Mouse (Mus musculus) forebrain, embryonic 12.5 days (tissue): ENCODE data around the gene Gm26727. TPM values are rescaled to one million over a fixed set of nuclear protein-coding genes. Genes with fewer than 3 reads are reported as not detected.
"Not testable (repeated sequence)": the region's sequence is repeated elsewhere in the genome, so short reads cannot be mapped to it uniquely, and the experiment has no call there.

Source experiments
- ATAC-seq: fragments of 200-750 bp; cut with Nextera tagmentation; 2 replicates; pipeline ENCODE4 v1.8.0; 2017; ENCODE audit warnings: moderate TSS enrichment; ENCODE audit not compliant: low FRiP score
- H3K27ac ChIP-seq: fragments of 300-500 bp; sonication (generic); 2 replicates; pipeline ENCODE4 v1.5.1; 2016; ENCODE audit warnings: mild to moderate bottlenecking
- H3K27me3 ChIP-seq: fragments of 300-500 bp; sonication (generic); 2 replicates; pipeline ENCODE4 v1.6.1; 2016; ENCODE audit warnings: mild to moderate bottlenecking
- H3K36me3 ChIP-seq: fragments of 300-500 bp; sonication (generic); replicated peaks from 2 replicates; pipeline ENCODE4 v1.6.1; 2016; ENCODE audit warnings: mild to moderate bottlenecking
- H3K4me1 ChIP-seq: fragments of 300-500 bp; sonication (generic); 2 replicates; pipeline ENCODE4 v1.6.1; 2016
- H3K4me2 ChIP-seq: fragments of 300-500 bp; sonication (generic); 2 replicates; pipeline ENCODE4 v1.6.1; 2016; ENCODE audit warnings: mild to moderate bottlenecking, moderate library complexity
- H3K4me3 ChIP-seq: fragments of 300-500 bp; sonication (generic); replicated peaks from 2 replicates; pipeline ENCODE4 v1.5.1; 2016; ENCODE audit warnings: mild to moderate bottlenecking
- H3K9ac ChIP-seq: fragments of 300-500 bp; sonication (generic); 2 replicates; pipeline ENCODE4 v1.6.1; 2016; ENCODE audit warnings: mild to moderate bottlenecking
- H3K9me3 ChIP-seq: fragments of 300-500 bp; sonication (generic); 2 replicates; pipeline ENCODE4 v1.6.1; 2016
- WGBS: fragments of 180-500 bp; shearing (Covaris S2); methylation state at CpG from one replicate; pipeline ENCODE4 v1.1.7; 2016; 5-methylcytosine and 5-hydroxymethylcytosine counted together
- polyA plus RNA-seq: library from polyadenylated mRNA; unstranded; fragments of >200 nt; fragmentation: Nextera tagmentation; extraction: Ambion mirVana; gene quantifications from 2 replicates; pipeline ENCODE4 v1.2.1, GENCODE M21; 2016

Gene Gm26727
- not detected in 2 replicates for polyA plus RNA-seq

- WGBS: 66% methylated on average over 2 of the region's 2 CpGs
- Histone ChIP-seq H3K27me3 (no peaks in the 10 kb centered on the region), H3K4me2 (no peak within 1 kb of the TSS), H3K4me1 (no peaks in the 10 kb centered on the region), H3K9ac (no peak within 1 kb of the TSS), H3K4me3 (no peak within 1 kb of the TSS), H3K27ac (no peak within 1 kb of the TSS), H3K9me3 (no peaks in the 10 kb centered on the region), H3K36me3 (no peaks in the 10 kb centered on the region)
- ATAC-seq: no peak
Measured at GRCm38 (mm10) chr2:67433081-67433480, at the start of gene Gm26727. Gene Gm26727, minus strand, starts transcription at chr2:67433181.

- WGBS: 67% methylated on average over 3 of the region's 3 CpGs
- no peak overlapping the region for H3K27ac ChIP-seq
- ATAC-seq: no peak
- no peak overlapping the region for H3K9ac ChIP-seq
- no peaks in the 10 kb centered on the region for H3K36me3 ChIP-seq
- no peaks in the 10 kb centered on the region for H3K4me1 ChIP-seq
- no peaks in the 10 kb centered on the region for H3K9me3 ChIP-seq
- H3K27me3 ChIP-seq: no peaks in the 10 kb centered on the region
- no peak overlapping the region for H3K4me2 ChIP-seq
- no peak overlapping the region for H3K4me3 ChIP-seq
Measured at GRCm38 (mm10) chr2:67481051-67481450, 48.1 kb upstream of the Gm26727 start.

- WGBS: 17% methylated on average over 6 of the region's 6 CpGs
- Histone ChIP-seq H3K9ac (no peak overlapping the region), H3K4me2 (no peak overlapping the region), H3K4me3 (no peak overlapping the region), H3K27ac (no peak overlapping the region), H3K36me3 (no peaks in the 10 kb centered on the region), H3K9me3 (no peaks in the 10 kb centered on the region), H3K27me3 (no peaks in the 10 kb centered on the region), H3K4me1 (no peaks in the 10 kb centered on the region)
- ATAC-seq: no peak
Measured at GRCm38 (mm10) chr2:67477753-67478152, 44.8 kb upstream of the Gm26727 start.

- not testable (repeated sequence) for H3K27me3 ChIP-seq, H3K9me3 ChIP-seq, H3K4me1 ChIP-seq, H3K4me3 ChIP-seq, H3K9ac ChIP-seq, H3K4me2 ChIP-seq, H3K27ac ChIP-seq, ATAC-seq, H3K36me3 ChIP-seq
- WGBS: 91% methylated on average over 5 of the region's 5 CpGs
Measured at GRCm38 (mm10) chr2:67470030-67470429, 37.0 kb upstream of the Gm26727 start.

- Histone ChIP-seq H3K9ac (no peak overlapping the region), H3K27ac (no peak overlapping the region), H3K4me2 (no peak overlapping the region), H3K36me3 (no peaks in the 10 kb centered on the region), H3K27me3 (no peaks in the 10 kb centered on the region), H3K9me3 (no peaks in the 10 kb centered on the region), H3K4me3 (no peak overlapping the region), H3K4me1 (no peaks in the 10 kb centered on the region)
- WGBS: 92% methylated on average over 7 of the region's 7 CpGs
- ATAC-seq: no peak
Measured at GRCm38 (mm10) chr2:67467036-67467435, 34.1 kb upstream of the Gm26727 start.

GRCm38 (mm10) chr2:67460857-67461256, 27.9 kb upstream of the Gm26727 start:
- Histone ChIP-seq H3K4me3 (no peak overlapping the region), H3K4me1 (no peaks in the 10 kb centered on the region), H3K9ac (no peak overlapping the region), H3K4me2 (no peak overlapping the region), H3K9me3 (no peaks in the 10 kb centered on the region), H3K27me3 (no peaks in the 10 kb centered on the region), H3K36me3 (no peaks in the 10 kb centered on the region), H3K27ac (no peak overlapping the region)
- 84% methylated on average over 3 of the region's 3 CpGs for WGBS
- no peak for ATAC-seq

- 84% methylated on average over 12 of the region's 12 CpGs for WGBS
- Histone ChIP-seq H3K4me1 (no peaks in the 10 kb centered on the region), H3K9me3 (no peaks in the 10 kb centered on the region), H3K9ac (no peak overlapping the region), H3K27me3 (no peaks in the 10 kb centered on the region), H3K36me3 (no peaks in the 10 kb centered on the region), H3K4me2 (no peak overlapping the region), H3K27ac (no peak overlapping the region), H3K4me3 (no peak overlapping the region)
- no peak for ATAC-seq
Measured at GRCm38 (mm10) chr2:67447206-67447605, 14.2 kb upstream of the Gm26727 start.

GRCm38 (mm10) chr2:67446772-67447171, 13.8 kb upstream of the Gm26727 start:
- no peaks in the 10 kb centered on the region for H3K4me1 ChIP-seq
- H3K9me3 ChIP-seq: no peaks in the 10 kb centered on the region
- no peak overlapping the region for H3K4me2 ChIP-seq
- WGBS: 90% methylated on average over 1 of the region's 1 CpGs
- H3K9ac ChIP-seq: no peak overlapping the region
- H3K27ac ChIP-seq: no peak overlapping the region
- H3K27me3 ChIP-seq: no peaks in the 10 kb centered on the region
- H3K36me3 ChIP-seq: no peaks in the 10 kb centered on the region
- no peak overlapping the region for H3K4me3 ChIP-seq
- no peak for ATAC-seq

- H3K4me1 ChIP-seq: no peaks in the 10 kb centered on the region
- H3K4me2 ChIP-seq: no peak within 1 kb of the TSS
- no peaks in the 10 kb centered on the region for H3K36me3 ChIP-seq
- no peak for ATAC-seq
- 84% methylated on average over 3 of the region's 3 CpGs for WGBS
- no peak within 1 kb of the TSS for H3K27ac ChIP-seq
- no peaks in the 10 kb centered on the region for H3K27me3 ChIP-seq
- H3K9ac ChIP-seq: no peak within 1 kb of the TSS
- no peaks in the 10 kb centered on the region for H3K9me3 ChIP-seq
- H3K4me3 ChIP-seq: no peak within 1 kb of the TSS
Measured at GRCm38 (mm10) chr2:67445780-67446179, 12.8 kb upstream of the Gm26727 start, which contains the start of gene Xirp2. Gene Xirp2, plus strand, starts transcription at chr2:67446002.

GRCm38 (mm10) chr2:67438309-67438708, 5.3 kb upstream of the Gm26727 start:
- no peak for ATAC-seq
- no peaks in the 10 kb centered on the region for H3K4me1 ChIP-seq
- no peak overlapping the region for H3K4me2 ChIP-seq
- no peaks in the 10 kb centered on the region for H3K9me3 ChIP-seq
- H3K4me3 ChIP-seq: no peak overlapping the region
- no peaks in the 10 kb centered on the region for H3K36me3 ChIP-seq
- H3K9ac ChIP-seq: no peak overlapping the region
- 86% methylated on average over 8 of the region's 8 CpGs for WGBS
- H3K27ac ChIP-seq: no peak overlapping the region
- H3K27me3 ChIP-seq: no peaks in the 10 kb centered on the region

- no peaks in the 10 kb centered on the region for H3K27me3 ChIP-seq
- no peak for ATAC-seq
- H3K4me3 ChIP-seq: no peak overlapping the region
- H3K4me1 ChIP-seq: no peaks in the 10 kb centered on the region
- no peaks in the 10 kb centered on the region for H3K36me3 ChIP-seq
- H3K9ac ChIP-seq: no peak overlapping the region
- H3K27ac ChIP-seq: no peak overlapping the region
- no peak overlapping the region for H3K4me2 ChIP-seq
- no peaks in the 10 kb centered on the region for H3K9me3 ChIP-seq
- 91% methylated on average over 1 of the region's 1 CpGs for WGBS
Measured at GRCm38 (mm10) chr2:67422799-67423198, 10.2 kb downstream of the Gm26727 start.

GRCm38 (mm10) chr2:67420853-67421252, 12.1 kb downstream of the Gm26727 start:
- Histone ChIP-seq H3K4me3 (no peak overlapping the region), H3K27me3 (no peaks in the 10 kb centered on the region), H3K36me3 (no peaks in the 10 kb centered on the region), H3K9ac (no peak overlapping the region), H3K4me2 (no peak overlapping the region), H3K9me3 (no peaks in the 10 kb centered on the region), H3K27ac (no peak overlapping the region), H3K4me1 (no peaks in the 10 kb centered on the region)
- ATAC-seq: no peak

GRCm38 (mm10) chr2:67413425-67413824, 19.6 kb downstream of the Gm26727 start, which contains the start of gene Gm21830:
Gene Gm21830, plus strand, starts transcription at chr2:67413725.
- not testable (repeated sequence) for H3K27ac ChIP-seq, H3K9me3 ChIP-seq, H3K4me1 ChIP-seq, H3K27me3 ChIP-seq, H3K4me3 ChIP-seq, H3K4me2 ChIP-seq, H3K36me3 ChIP-seq, ATAC-seq, H3K9ac ChIP-seq
- WGBS: no CpG with 5 or more reads among the region's 1 CpGs
